Mouse (Mus musculus): ENCODE measurements around the gene A030003K21Rik. TPM values are rescaled to one million over a fixed set of nuclear protein-coding genes. Genes with fewer than 3 reads are reported as not detected.
"Not testable (repeated sequence)": the region's sequence is repeated elsewhere in the genome, so short reads cannot be mapped to it uniquely, and the experiment has no call there.

A030003K21Rik gene
- not detected in 2 replicates for polyA plus RNA-seq (2012; rRNA removed)

DNA sequence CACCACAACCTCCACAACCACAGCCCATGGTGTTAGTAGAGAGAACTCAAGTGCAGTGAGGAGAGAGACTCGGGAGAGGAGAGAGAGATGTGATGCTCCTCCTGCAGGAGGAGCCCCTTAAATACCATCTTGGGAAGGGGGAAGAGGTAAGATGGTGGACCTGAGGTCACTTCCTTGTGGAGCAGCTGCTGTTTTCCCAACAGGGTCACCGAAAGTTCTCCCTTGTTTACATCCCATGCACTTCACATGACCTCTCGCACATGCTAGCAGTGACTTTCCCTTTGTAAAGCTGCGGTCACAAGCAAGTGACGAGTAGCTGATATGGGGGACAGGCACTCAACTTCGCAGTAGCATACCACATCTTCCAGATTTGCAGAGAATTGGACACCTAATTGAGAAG lies at the start of gene A030003K21Rik:
Gene A030003K21Rik (minus strand): TSS at position 94 of the 400 bp plus-strand sequence.
- DNase-seq (ENCODE audit: low read depth) = not testable (repeated sequence)

DNA sequence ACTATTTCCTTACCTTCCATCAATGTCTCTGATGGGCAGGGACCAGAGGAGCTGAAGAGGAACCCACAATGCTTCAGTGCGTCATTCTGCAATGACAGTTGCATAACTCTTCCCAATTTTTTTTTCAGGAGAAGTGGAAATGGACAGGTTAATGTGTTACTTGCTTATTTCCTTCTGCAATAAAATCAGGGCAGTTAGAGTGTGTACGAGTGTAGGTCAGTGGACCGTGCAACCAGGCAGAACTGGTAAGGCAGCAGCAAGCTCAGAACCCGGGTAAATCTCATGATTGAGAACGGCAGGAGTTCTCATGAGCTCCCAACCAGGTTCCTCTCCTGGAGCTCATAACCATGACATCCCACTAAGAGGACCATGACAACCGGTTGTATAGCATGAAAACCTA lies 48.9 kb upstream of the A030003K21Rik start:
- DNase-seq (ENCODE audit: low read depth) = no peak

DNA sequence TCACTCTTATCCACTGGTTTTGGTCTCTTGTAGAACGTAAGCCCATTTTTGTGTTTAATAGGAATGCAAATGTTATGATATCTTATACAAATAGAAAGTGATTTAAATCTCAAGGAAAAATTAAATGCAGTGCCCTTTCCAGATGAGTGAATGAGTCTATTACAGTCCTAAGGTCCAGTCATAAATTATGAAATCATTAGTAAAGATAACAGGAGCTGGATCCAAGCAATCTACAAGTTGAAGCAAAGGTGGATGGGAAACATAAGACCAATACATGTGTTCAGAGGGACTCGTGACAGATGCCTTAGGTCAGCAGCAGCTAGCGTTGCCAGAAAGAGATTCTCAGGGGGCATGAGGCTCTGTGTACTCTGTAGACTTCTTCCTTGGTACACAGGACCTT lies 48.4 kb upstream of the A030003K21Rik start:
- no peak for DNase-seq (ENCODE audit: low read depth)

DNA sequence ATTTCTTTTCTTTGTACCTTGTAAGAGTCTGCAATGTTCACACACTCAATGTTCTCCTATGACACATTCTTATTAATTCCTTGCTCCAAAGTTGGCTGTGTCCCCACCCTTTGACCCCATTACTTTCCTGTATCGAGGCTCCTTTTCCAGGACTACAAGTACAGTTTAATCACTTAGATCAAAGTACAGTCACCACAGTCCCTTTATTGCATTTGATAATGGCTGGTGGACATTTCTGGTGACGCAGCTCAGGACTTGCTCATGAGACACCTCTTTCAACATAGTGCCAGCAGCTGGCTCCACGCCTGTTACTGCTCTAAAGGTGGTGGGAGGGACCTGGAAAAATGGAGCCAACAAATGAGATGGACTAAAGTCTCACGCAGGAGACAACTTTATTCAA lies 47.9 kb upstream of the A030003K21Rik start:
- no peak for DNase-seq (ENCODE audit: low read depth)

DNA sequence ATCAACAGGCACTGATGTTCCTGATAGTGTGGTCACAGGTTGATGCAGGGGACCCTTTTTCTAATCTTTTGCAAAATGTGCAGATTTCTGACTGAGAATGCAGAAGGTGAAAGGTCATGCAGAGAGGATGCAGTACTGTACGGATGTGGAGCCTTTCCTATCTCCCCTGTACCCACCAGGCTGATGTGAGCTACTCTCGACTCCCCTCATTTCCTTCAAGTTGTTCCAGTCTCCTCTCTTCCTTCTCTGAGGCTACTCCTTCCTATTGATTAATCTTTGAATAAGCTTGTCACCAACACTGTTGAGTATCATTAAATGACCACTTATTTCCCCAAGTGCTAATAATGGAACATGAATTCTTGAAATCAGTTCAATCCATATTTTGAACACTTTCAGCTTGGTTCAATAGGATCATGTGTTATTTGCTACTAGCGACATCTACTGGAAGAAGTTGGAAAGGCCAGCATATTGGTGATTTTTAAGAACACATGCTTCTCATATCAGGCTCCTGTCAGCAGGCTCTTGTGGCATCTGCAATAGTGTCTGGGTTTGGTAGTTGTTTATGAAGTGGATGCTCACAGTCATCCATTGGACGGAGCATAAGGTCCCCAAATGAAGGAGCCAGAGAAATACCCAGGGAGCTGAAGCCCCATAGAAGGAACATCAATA lies 44.5 kb upstream of the A030003K21Rik start:
- DNase-seq (ENCODE audit: low read depth) = no peak

DNA sequence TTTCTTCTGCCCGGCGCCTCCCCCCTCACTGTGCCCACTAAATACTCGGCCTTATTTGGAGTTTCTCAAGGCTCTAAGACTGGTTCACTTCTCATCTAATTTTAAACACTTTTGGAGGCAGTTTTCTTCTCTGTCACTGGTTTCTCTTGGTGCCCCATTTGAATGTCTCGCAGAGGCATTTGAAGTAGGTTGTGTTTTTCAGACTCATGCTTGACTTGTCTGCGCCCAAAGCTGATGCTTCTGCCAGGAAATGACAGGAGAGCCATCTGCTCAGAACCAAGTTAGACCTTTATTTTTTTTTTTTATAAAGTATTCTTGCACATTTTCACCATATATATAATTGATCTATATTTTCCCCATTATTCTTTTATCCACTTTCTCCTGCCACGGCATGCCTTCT lies 43.5 kb upstream of the A030003K21Rik start:
- DNase-seq (ENCODE audit: low read depth) = no peak

DNA sequence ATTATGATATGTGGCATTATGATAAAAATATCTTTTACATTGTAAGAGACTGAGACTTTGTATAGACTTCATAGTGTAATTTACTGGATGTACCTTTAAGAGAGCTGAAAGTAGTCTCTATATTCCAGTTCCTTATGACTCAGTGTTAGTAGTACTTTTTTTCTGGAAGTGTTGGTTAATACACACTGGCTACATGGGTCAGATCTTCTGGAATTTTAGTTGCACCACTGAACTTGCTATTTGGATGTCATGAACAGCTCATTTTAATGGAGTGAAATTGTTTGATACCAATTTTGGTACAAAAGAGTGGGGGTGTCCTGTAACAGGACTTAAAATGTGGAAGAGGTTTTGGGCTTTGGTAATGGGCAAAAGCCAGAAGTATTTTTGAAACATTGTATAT lies 34.7 kb upstream of the A030003K21Rik start:
- no peak for DNase-seq (ENCODE audit: low read depth)

DNA sequence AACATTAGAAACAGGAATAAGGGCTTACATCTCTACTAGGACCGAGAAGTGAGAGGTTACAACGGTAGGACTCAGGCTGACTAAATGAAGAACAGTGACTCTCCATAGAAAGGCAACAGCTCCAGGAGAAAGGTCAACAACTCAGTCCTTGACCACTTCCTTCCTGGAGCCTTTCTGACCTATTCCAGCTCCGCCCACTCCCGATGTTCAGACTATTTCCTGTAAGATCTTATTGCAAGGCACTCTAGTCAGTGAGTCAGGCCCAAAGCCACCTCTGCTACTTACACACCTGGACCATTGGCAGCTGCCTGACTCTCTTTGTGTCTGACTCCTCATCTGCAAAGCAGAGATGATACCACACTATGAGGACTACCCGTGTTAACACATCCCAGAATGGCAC lies 32.6 kb upstream of the A030003K21Rik start:
- no peak for DNase-seq (ENCODE audit: low read depth)

DNA sequence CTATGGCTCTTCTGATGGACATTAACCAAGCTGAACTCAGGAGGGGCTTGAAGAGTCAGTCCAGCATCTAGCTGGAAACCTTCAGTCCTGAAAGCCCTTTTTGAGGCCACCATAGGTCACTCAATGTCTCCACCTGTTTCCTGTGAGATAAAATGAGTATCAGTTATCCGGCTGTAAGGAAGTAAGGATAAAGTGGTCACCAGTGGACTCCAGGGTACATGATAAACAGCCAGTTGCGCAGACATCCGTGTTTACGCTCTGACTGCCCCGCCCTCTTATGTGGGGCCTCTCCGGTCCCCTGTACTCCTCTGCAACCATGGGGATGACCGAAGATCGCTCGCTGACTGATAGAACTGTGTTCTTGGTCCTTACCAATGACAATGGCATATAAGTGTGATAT lies 31.2 kb upstream of the A030003K21Rik start:
- no peak for DNase-seq (ENCODE audit: low read depth)

DNA sequence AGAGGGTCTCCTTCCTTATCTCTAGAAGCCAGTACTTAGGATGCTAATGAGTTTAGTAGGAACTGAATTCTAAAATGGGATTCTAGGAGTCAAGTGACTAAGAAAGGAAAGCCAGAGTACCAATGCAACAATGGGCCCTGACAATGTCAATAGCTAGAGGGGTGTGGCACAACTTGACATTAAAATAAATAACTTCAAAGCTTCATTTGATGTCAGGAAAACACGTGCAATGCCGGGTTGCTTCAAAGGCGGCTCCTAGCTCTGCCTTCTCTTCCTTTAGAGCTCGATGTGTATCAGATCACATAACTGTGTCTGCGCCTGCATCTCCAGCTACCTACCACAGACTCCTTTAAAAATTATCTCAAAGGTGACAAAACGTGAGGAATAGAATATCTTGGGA lies 30.7 kb upstream of the A030003K21Rik start:
- DNase-seq (ENCODE audit: low read depth) = no peak

DNA sequence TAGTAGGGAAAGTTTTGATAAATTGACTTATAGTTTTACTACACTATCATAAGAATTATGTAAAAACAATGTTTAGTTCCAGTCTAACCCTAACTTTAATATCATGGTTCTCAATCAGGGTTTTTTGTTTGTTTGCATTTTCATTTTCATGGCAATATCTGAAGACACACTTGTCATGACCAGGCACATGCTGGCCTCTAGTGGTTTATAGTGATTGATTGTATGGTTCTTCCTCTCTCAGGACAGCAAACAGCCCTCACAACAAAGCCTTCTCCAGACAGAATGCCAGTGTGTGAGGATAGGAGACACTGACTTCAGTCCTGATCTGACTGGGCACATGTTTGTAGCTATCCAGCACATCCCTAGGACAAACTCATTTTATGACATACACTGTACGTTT lies 30.1 kb upstream of the A030003K21Rik start:
- DNase-seq (ENCODE audit: low read depth) = no peak

DNA sequence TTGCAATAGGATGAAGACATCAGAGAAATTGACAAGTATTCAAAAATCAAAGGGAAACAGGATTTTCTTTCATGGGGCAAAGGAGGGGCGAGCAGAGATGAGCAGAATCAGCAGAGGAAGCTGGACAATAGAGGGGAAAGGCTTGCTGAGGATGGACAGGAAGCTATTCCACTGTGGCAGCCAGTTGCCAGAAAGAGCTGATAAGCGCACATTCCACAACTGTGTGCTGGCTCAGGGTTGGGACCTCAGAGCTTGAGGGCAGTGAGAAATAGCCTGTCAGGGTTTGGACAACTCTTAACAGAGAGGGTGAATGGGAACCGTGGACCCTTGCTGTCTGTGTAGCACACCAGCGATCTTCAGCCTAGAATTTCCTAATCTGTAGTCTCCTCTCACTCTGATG lies 28.9 kb upstream of the A030003K21Rik start:
- no peak for DNase-seq (ENCODE audit: low read depth)

DNA sequence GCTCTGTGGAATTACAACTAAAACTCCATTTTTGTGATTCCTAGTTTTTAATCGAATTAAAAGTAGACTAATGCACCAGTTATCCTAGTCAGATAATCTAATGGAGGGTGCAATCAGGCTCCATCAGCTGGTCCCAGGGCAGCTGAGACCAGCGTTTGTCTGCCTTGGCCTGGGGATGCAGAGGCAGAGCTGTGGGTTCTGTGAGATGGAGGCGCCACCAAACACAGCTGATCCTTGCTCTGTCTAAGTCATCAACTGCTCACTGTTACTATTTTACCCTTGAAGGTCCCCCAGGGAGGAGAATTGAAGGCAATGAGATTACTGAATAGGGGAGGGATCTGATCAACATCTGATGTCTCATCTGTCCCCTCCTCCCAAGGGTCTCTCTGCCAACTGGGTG lies 23.2 kb upstream of the A030003K21Rik start:
- DNase-seq (ENCODE audit: low read depth) = no peak

DNA sequence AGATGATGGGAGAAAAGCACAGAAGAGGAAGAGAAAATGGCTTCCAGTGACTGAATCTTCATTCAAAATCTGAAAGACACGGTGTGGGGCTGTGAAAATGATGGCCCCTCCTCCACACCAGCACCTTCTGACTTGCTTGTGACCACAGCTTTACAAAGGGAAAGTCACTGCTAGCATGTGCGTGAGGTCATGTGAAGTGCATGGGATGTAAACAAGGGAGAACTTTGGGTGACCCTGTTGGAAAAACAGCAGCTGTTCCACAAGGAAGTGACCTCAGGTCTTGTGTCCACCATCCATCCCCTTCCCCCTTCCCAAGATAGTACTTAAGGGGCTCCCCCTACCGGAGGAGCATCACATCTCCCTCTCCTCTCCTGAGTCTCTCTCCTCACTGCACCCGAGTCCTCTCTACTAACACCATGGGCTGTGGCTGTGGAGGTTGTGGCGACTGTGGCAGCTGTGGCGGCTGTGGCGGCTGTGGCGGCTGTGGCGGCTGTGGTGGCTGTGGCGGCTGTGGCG lies 16.7 kb upstream of the A030003K21Rik start, which contains the start of gene Gm47955:
Gene Gm47955 (plus strand): TSS at position 417 of the 516 bp plus-strand sequence.
- DNase-seq (ENCODE audit: low read depth) = no peak

DNA sequence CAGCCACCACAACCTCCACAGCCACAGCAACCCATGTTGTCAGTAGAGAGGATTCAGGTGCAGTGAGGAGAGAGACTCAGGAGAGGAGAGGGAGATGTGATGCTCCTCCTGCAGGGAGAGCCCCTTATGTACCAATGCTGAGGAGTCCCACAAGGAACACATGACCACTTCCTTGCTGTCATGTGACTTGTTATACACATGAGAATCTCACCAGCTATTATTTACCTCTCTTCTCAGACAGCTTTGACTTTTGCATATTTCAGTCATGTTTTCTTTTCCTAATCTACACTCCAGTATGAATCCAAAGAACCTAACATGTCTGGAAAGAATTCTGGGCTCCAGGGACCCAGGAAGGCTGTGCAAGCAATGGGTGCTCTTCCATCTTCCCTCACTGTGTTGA lies 12.7 kb upstream of the A030003K21Rik start, which contains the start of gene Gm7544:
Gene Gm7544 (minus strand): TSS at position 101 of the 400 bp plus-strand sequence.
- not testable (repeated sequence) for DNase-seq (ENCODE audit: low read depth)

DNA sequence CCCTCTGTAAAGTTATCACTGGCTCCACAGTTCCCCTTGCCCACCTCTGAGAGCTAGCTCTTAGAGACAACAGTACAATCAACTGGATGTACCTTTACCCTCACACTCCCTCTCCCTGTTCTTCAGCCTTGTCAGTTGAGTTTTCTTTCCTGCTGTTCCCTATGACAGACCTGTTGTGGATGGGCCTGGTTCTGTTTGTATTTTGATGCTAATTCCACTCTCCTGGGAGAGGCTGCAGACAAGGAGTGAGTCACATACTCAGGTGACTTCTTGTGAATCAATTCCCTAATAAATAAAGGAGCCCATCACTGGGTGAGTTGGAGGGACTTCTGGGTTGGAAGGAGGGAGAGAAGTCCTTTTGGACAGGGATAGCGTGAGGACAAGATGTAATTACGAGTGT lies 5.4 kb upstream of the A030003K21Rik start:
- DNase-seq (ENCODE audit: low read depth) = no peak

DNA sequence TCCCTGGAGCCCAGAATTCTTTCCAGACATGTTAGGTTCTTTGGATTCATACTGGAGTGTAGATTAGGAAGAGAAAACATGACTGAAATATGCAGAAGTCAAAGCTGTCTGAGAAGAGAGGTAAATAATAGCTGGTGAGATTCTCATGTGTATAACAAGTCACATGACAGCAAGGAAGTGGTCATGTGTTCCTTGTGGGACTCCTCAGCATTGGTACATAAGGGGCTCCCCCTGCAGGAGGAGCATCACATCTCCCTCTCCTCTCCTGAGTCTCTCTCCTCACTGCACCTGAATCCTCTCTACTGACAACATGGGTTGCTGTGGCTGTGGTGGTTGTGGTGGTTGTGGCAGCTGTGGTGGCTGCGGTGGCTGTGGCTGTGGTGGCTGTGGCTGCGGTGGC lies 2.8 kb upstream of the A030003K21Rik start:
- not testable (repeated sequence) for DNase-seq (ENCODE audit: low read depth)

DNA sequence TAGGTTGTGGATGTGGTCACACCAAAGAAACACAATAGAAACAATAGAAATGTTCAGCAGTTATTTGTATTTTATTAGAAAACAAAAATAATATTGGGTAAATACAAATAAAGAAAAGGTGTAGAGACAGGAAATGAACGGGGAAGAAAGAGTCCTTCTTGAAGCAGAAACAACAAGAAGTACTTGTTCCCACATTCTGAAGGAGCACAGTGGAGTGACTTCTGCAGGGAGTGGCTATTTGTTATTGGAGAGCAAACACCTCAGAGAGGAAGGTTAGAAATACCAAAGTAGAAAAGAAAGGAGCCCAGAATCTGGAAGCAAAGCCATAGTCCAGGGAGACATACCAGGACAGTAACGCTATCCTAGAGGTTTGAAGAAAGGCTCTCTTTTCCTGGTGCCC lies 683 bp downstream of the A030003K21Rik start:
- not testable (repeated sequence) for DNase-seq (ENCODE audit: low read depth)

DNA sequence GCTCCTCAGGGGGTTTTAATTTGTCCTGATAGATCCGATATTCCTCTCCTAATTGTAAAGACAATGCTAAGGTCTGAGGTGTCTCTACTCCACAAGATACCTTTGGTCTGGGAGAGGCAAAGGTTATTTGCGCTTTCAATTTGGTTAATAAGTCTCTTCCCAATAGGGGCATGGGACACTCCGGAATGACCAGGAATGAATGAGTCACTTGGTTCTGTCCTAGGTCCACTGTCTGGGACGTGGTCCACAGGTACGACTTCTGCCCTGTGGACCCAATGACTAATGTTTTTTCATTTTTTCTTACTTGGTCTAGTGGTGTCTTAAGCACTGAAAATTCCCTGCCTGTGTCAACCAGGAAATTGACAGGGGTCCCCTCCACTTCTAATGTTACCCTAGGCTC lies 4.5 kb downstream of the A030003K21Rik start:
- no peak for DNase-seq (ENCODE audit: low read depth)

DNA sequence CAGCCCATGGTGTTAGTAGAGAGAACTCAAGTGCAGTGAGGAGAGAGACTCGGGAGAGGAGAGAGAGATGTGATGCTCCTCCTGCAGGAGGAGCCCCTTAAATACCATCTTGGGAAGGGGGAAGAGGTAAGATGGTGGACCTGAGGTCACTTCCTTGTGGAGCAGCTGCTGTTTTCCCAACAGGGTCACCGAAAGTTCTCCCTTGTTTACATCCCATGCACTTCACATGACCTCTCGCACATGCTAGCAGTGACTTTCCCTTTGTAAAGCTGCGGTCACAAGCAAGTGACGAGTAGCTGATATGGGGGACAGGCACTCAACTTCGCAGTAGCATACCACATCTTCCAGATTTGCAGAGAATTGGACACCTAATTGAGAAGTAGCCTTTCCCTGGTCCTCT lies 11.9 kb downstream of the A030003K21Rik start, which contains the start of gene Gm6217:
Gene Gm6217 (minus strand): TSS at position 74 of the 400 bp plus-strand sequence.
- DNase-seq (ENCODE audit: low read depth) = not testable (repeated sequence)

DNA sequence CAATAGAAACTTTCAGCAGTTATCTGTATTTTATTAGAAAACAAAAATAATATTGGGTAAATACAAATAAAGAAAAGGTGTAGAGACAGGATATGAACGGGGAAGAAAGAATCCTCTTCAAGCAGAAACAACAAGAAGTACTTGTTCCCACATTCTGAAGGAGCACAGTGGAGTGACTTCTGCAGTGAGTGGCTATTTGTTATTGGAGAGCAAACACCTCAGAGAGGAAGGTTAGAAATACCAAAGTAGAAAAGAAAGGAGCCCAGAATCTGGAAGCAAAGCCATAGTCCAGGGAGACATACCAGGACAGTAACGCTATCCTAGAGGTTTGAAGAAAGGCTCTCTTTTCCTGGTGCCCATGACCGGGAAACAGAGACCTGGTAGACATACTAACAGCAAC lies 12.6 kb downstream of the A030003K21Rik start:
- DNase-seq (ENCODE audit: low read depth) = not testable (repeated sequence)

DNA sequence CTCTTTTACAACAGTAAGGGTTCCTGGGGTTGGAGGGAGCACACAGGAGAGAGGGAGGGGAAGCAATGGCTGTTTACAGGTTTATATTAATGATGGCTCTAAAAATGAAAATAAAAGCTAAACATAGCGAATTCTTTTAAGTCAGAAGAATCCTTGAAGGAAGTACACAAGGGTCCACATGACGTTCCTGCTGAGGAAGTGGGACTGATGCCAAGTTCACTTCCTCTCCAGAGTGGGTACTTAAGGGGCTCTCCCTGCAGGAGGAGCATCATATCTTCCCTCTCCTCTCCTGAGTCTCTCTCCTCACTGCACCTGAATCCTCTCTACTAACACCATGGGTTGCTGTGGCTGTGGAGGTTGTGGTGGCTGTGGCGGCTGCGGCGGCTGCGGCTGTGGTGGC lies 18.5 kb downstream of the A030003K21Rik start, which contains the start of gene A030014E15Rik:
Gene A030014E15Rik (plus strand): TSS at position 268 of the 400 bp plus-strand sequence.
- no peak for DNase-seq (ENCODE audit: low read depth)

DNA sequence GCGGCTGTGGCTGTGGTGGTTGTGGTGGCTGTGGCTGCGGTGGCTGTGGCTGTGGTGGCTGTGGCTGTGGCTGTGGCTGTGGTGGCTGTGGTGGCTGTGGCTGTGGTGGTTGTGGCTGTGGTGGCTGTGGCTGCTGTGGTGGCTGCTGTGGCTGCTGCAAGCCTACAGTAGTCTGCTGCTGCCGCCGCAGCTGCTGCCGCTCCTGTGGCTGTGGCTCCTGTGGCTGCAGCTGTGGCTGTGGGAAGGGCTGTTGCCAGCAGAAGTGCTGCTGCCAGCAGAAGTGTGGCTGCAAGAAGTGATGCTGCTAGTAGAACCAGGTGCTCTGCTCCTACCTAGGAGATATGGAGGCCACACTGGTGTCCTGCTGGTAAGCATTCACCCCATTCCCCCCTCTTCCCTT lies 29.8 kb downstream of the A030003K21Rik start:
- not testable (repeated sequence) for DNase-seq (ENCODE audit: low read depth)

Data from gonadal fat pad, adult 2 months (tissue).